Mouse (Mus musculus) forebrain, postnatal 0 days (tissue): ENCODE results near the gene Gpr157. TPM values are rescaled to one million over a fixed set of nuclear protein-coding genes. Genes with fewer than 3 reads are reported as not detected.

Experiments
- ATAC-seq: fragments of 200-750 bp; cut with Nextera tagmentation; 2 replicates; pipeline ENCODE4 v1.8.0; 2017; ENCODE audit warnings: mild to moderate bottlenecking, moderate library complexity
- DNase-seq: peaks from one replicate; pipeline ENCODE4 v3.0.0-alpha.2; 2015
- H3K27ac ChIP-seq: fragments of 300-500 bp; sonication (generic); 2 replicates; pipeline ENCODE4 v1.5.1; 2014; ENCODE audit warnings: low read depth, mild to moderate bottlenecking, antibody characterized with exemption, low read length, moderate library complexity, mixed read lengths
- H3K27me3 ChIP-seq: fragments of 300-500 bp; sonication (generic); 2 replicates; pipeline ENCODE4 v1.6.1; 2014; ENCODE audit warnings: mild to moderate bottlenecking, low read length, mixed read lengths; ENCODE audit not compliant: insufficient read depth
- H3K36me3 ChIP-seq: fragments of 300-500 bp; sonication (generic); 2 replicates; pipeline ENCODE4 v1.6.1; 2014; ENCODE audit warnings: mild to moderate bottlenecking, moderate library complexity; ENCODE audit not compliant: insufficient read depth
- H3K4me1 ChIP-seq: fragments of 300-500 bp; sonication (generic); 2 replicates; pipeline ENCODE4 v1.6.1; 2014; ENCODE audit warnings: antibody characterized with exemption; ENCODE audit not compliant: insufficient read depth
- H3K4me2 ChIP-seq: fragments of 300-500 bp; sonication (generic); 2 replicates; pipeline ENCODE4 v1.6.1; 2014; ENCODE audit warnings: low read depth, mild to moderate bottlenecking, moderate library complexity
- H3K4me3 ChIP-seq: fragments of 300-500 bp; sonication (generic); 2 replicates; pipeline ENCODE4 v1.5.1; 2014; ENCODE audit warnings: low read depth, low read length, mixed read lengths
- H3K9ac ChIP-seq: fragments of 300-500 bp; sonication (generic); 2 replicates; pipeline ENCODE4 v1.6.1; 2014; ENCODE audit warnings: mild to moderate bottlenecking
- H3K9me3 ChIP-seq: fragments of 300-500 bp; sonication (generic); 2 replicates; pipeline ENCODE4 v1.6.1; 2016; ENCODE audit warnings: low read length
- CTCF ChIP-seq: sonication (generic); IDR thresholded peaks from 2 replicates; pipeline ENCODE4 v1.5.1; 2016; ENCODE audit warnings: antibody characterized with exemption, control low read depth, low read depth
- WGBS: fragments of 180-500 bp; shearing (Covaris S2); extraction: QIAGEN DNeasy Blood & Tissue Kit; methylation state at CpG from one replicate; pipeline ENCODE4 v1.1.7; 2014; 5-methylcytosine and 5-hydroxymethylcytosine counted together
- polyA plus RNA-seq: library from polyadenylated mRNA; unstranded; fragments of >200 nt; fragmentation: Nextera tagmentation; extraction: Ambion mirVana; gene quantifications from 2 replicates; pipeline ENCODE4 v1.2.1, GENCODE M21; 2015
- total RNA-seq: library from RNA; depleted of rRNA; stranded (reverse); fragments of >200 nt; gene quantifications from 2 replicates; pipeline ENCODE4 v1.2.3, GENCODE M21; 2014

Gene Gpr157
- total and polyA plus RNA-seq, 2 experiments from 2014 or later: 0.31 to 1.8 TPM

- TF ChIP-seq CTCF: no peak
- no peak overlapping the region for H3K27ac ChIP-seq
- H3K4me1 ChIP-seq: no peaks in the 10 kb centered on the region
- DNase-seq: no peak
- H3K9me3 ChIP-seq: no peaks in the 10 kb centered on the region
- 53% methylated on average over 9 of the region's 9 CpGs for WGBS
- no peak overlapping the region for H3K4me3 ChIP-seq
- H3K4me2 ChIP-seq: no peak overlapping the region
- H3K27me3 ChIP-seq: no peaks in the 10 kb centered on the region
- H3K36me3 ChIP-seq: no peaks in the 10 kb centered on the region
- ATAC-seq: no peak
- no peak overlapping the region for H3K9ac ChIP-seq
Observed at GRCm38 (mm10) chr4:150059841-150060468, 27.2 kb upstream of the Gpr157 start.

GRCm38 (mm10) chr4:150060469-150061170 lies 26.5 kb upstream of the Gpr157 start:
- Histone ChIP-seq H3K36me3 (no peaks in the 10 kb centered on the region), H3K4me2 (no peak overlapping the region), H3K9me3 (no peaks in the 10 kb centered on the region), H3K27me3 (no peaks in the 10 kb centered on the region), H3K4me3 (no peak overlapping the region), H3K4me1 (no peaks in the 10 kb centered on the region), H3K27ac (no peak overlapping the region), H3K9ac (no peak overlapping the region)
- ATAC-seq: no peak
- no peak for DNase-seq
- 78% methylated on average over 23 of the region's 23 CpGs for WGBS
- TF ChIP-seq CTCF: no peak

GRCm38 (mm10) chr4:150061432-150062225 lies 25.5 kb upstream of the Gpr157 start:
- no peak overlapping the region for H3K4me3 ChIP-seq
- H3K9ac ChIP-seq: no peak overlapping the region

GRCm38 (mm10) chr4:150066706-150067323 lies 20.4 kb upstream of the Gpr157 start:
- ATAC-seq (no peak), DNase-seq (no peak)
- Histone ChIP-seq H3K9me3 (no peaks in the 10 kb centered on the region), H3K9ac (no peak overlapping the region), H3K4me3 (no peak overlapping the region), H3K27ac (no peak overlapping the region), H3K36me3 (no peaks in the 10 kb centered on the region), H3K4me2 (no peak overlapping the region), H3K4me1 (no peaks in the 10 kb centered on the region), H3K27me3 (no peaks in the 10 kb centered on the region)
- TF ChIP-seq CTCF: no peak
- WGBS: 85% methylated on average over 17 of the region's 17 CpGs

More at GRCm38 (mm10) chr4:150061432-150062225, 25.5 kb upstream of the Gpr157 start:
- H3K9me3 ChIP-seq: no peaks in the 10 kb centered on the region
- TF ChIP-seq CTCF: no peak
- no peaks in the 10 kb centered on the region for H3K36me3 ChIP-seq
- ATAC-seq: no peak
- WGBS: 77% methylated on average over 16 of the region's 16 CpGs
- no peak overlapping the region for H3K27ac ChIP-seq
- no peaks in the 10 kb centered on the region for H3K27me3 ChIP-seq
- no peak overlapping the region for H3K4me2 ChIP-seq
- DNase-seq: no peak
- no peaks in the 10 kb centered on the region for H3K4me1 ChIP-seq

GRCm38 (mm10) chr4:150068216-150068615 lies 18.9 kb upstream of the Gpr157 start:
- Histone ChIP-seq H3K9ac (no peak overlapping the region), H3K27ac (no peak overlapping the region), H3K36me3 (no peaks in the 10 kb centered on the region), H3K9me3 (no peaks in the 10 kb centered on the region), H3K4me1 (no peaks in the 10 kb centered on the region), H3K27me3 (no peaks in the 10 kb centered on the region), H3K4me2 (no peak overlapping the region), H3K4me3 (no peak overlapping the region)
- ATAC-seq (no peak), DNase-seq (no peak)
- TF ChIP-seq CTCF: no peak
- 58% methylated on average over 12 of the region's 12 CpGs for WGBS

- H3K4me1 ChIP-seq: no peaks in the 10 kb centered on the region
- no peaks in the 10 kb centered on the region for H3K27me3 ChIP-seq
- no peak overlapping the region for H3K4me2 ChIP-seq
- H3K36me3 ChIP-seq: no peaks in the 10 kb centered on the region
- no peak for TF ChIP-seq CTCF
- no peaks in the 10 kb centered on the region for H3K9me3 ChIP-seq
- H3K9ac ChIP-seq: no peak overlapping the region
- no peak overlapping the region for H3K27ac ChIP-seq
- DNase-seq (no peak), ATAC-seq (no peak)
- WGBS: 48% methylated on average over 8 of the region's 8 CpGs
- H3K4me3 ChIP-seq: no peak overlapping the region
Observed at GRCm38 (mm10) chr4:150070136-150070535, 17.0 kb upstream of the Gpr157 start.
